In genomic region chr6:50973815-50974214, GRCm38 (mm10) we compare ENCODE assay signal across 16 mouse cellular contexts.
DNase-seq lines count a peak whose midpoint lies in the region; ATAC-seq lines count a peak whose summit lies in the region.
"Had no signal": no experiment of that assay in that cellular context is flagged by ENCODE, and none has a peak within 500 bp of the region (broad histone marks: within the 10 kb centered on the region; RNA-seq: fewer than 3 reads in every experiment).

No protein-coding gene starts in this region.

- no peak overlapping the region for H3K4me2 ChIP-seq in kidney, embryonic 14.5 days (replicated peaks; ENCODE audit: low read depth, low read length)
- no peak overlapping the region for H3K4me2 ChIP-seq in intestine, embryonic 16.5 days (ENCODE audit: low read depth, low read length)
- no peak overlapping the region for H3K4me2 ChIP-seq in neural tube, embryonic 15.5 days
- H3K4me2 ChIP-seq: midbrain, embryonic 15.5 days had no signal

- H3K36me3 ChIP-seq in kidney, embryonic 14.5 days (ENCODE audit: control insufficient read depth, insufficient read depth, low read length): no peaks in the 10 kb centered on the region
- H3K36me3 ChIP-seq in intestine, embryonic 16.5 days (ENCODE audit: control insufficient read depth, insufficient read depth, low read length): no peaks in the 10 kb centered on the region
- H3K36me3 ChIP-seq in neural tube, embryonic 15.5 days: no peaks in the 10 kb centered on the region
- H3K36me3 ChIP-seq: midbrain, embryonic 15.5 days had no signal

- no peak overlapping the region for H3K9ac ChIP-seq in kidney, embryonic 14.5 days (ENCODE audit: low read depth, low read length)
- H3K9ac ChIP-seq in intestine, embryonic 16.5 days (ENCODE audit: low read depth, low read length): no peak overlapping the region
- no peak overlapping the region for H3K9ac ChIP-seq in neural tube, embryonic 15.5 days (replicated peaks)
- H3K9ac ChIP-seq: liver, embryonic 14.5 days; midbrain, embryonic 15.5 days had no signal

- ATAC-seq in frontal cortex, adult (ENCODE audit: low TSS enrichment): peak; percentile 78
- ATAC-seq in kidney, embryonic 14.5 days (ENCODE audit: low FRiP score, low TSS enrichment): no peak
- no peak for ATAC-seq in intestine, embryonic 16.5 days
- no peak for ATAC-seq in neural tube, embryonic 15.5 days (ENCODE audit: low FRiP score)
- ATAC-seq: inflammation-experienced regulatory T-cells, adult 6 months; midbrain, embryonic 15.5 days had no signal

- H3K27me3 ChIP-seq in kidney, embryonic 14.5 days (ENCODE audit: control insufficient read depth, insufficient read depth, low read length): no peaks in the 10 kb centered on the region
- no peaks in the 10 kb centered on the region for H3K27me3 ChIP-seq in intestine, embryonic 16.5 days (replicated peaks; ENCODE audit: control insufficient read depth, insufficient read depth, low read length)
- H3K27me3 ChIP-seq in neural tube, embryonic 15.5 days (replicated peaks): no peaks in the 10 kb centered on the region
- H3K27me3 ChIP-seq: midbrain, embryonic 15.5 days had no signal

- H3K9me3 ChIP-seq in kidney, embryonic 14.5 days (ENCODE audit: control insufficient read depth, low read length): no peaks in the 10 kb centered on the region
- H3K9me3 ChIP-seq in intestine, embryonic 16.5 days (ENCODE audit: control insufficient read depth, low read length): no peaks in the 10 kb centered on the region
- no peaks in the 10 kb centered on the region for H3K9me3 ChIP-seq in neural tube, embryonic 15.5 days (replicated peaks)
- H3K9me3 ChIP-seq: megakaryocyte, embryonic 14.5 days; midbrain, embryonic 15.5 days had no signal

- H3K4me1 ChIP-seq in kidney, embryonic 14.5 days (ENCODE audit: control insufficient read depth, insufficient read depth, low read length): peaks cover 56% of the 10 kb centered on the region
- H3K4me1 ChIP-seq in intestine, embryonic 16.5 days (ENCODE audit: control insufficient read depth, insufficient read depth, low read length): peaks cover 19% of the 10 kb centered on the region
- peaks cover 18% of the 10 kb centered on the region for H3K4me1 ChIP-seq in neural tube, embryonic 15.5 days
- H3K4me1 ChIP-seq: midbrain, embryonic 15.5 days had no signal

- no peak for DNase-seq in frontal cortex, postnatal 14 days (ENCODE audit: low spot score in 2 of 2)
- no peak for DNase-seq in kidney, postnatal 25 days
- peak; percentile 63 for DNase-seq in A20 (ENCODE audit: low read depth, low spot score)
- no peak for DNase-seq in cerebellum, adult 11-12 months
- DNase-seq: layer of hippocampus, postnatal 36 days; left cerebral cortex, postnatal 4 days; right cerebral cortex, adult 18-20 months; thymus, adult 2 months had no signal

- H3K27ac ChIP-seq in kidney, embryonic 14.5 days (ENCODE audit: low read depth, low read length): peak overlapping the region; percentile 59; the same call in 1 of the 2 replicates
- H3K27ac ChIP-seq in intestine, embryonic 16.5 days (ENCODE audit: low read length): peak overlapping the region; percentile 7; the same call in 1 of the 2 replicates
- H3K27ac ChIP-seq in neural tube, embryonic 15.5 days (replicated peaks): no peak overlapping the region
- H3K27ac ChIP-seq: liver, embryonic 14.5 days; midbrain, embryonic 15.5 days had no signal

- no peak overlapping the region for H3K4me3 ChIP-seq in kidney, embryonic 14.5 days (ENCODE audit: low read length)
- H3K4me3 ChIP-seq in intestine, embryonic 16.5 days (ENCODE audit: low read length): no peak overlapping the region
- no peak overlapping the region for H3K4me3 ChIP-seq in neural tube, embryonic 15.5 days (replicated peaks)
- H3K4me3 ChIP-seq: megakaryocyte, embryonic 14.5 days; midbrain, embryonic 15.5 days had no signal
